Mouse (Mus musculus) cortical plate, adult 2 months (tissue): ENCODE results near the gene Msrb3.

ENCODE experiments used
- CTCF ChIP-seq: fragments of 200-500 bp; IDR thresholded peaks from 2 replicates; pipeline ENCODE4 v1.5.1; 2011; ENCODE audit warnings: mild to moderate bottlenecking, control low read depth, low read length; ENCODE audit not compliant: insufficient read depth; ENCODE audit errors: extremely low read depth
- POLR2A ChIP-seq: fragments of 200-500 bp; IDR thresholded peaks from 2 replicates; pipeline ENCODE4 v1.6.1; 2011; ENCODE audit warnings: mild to moderate bottlenecking, low read length, control low read depth; ENCODE audit not compliant: insufficient read depth; ENCODE audit errors: extremely low read depth

DNA sequence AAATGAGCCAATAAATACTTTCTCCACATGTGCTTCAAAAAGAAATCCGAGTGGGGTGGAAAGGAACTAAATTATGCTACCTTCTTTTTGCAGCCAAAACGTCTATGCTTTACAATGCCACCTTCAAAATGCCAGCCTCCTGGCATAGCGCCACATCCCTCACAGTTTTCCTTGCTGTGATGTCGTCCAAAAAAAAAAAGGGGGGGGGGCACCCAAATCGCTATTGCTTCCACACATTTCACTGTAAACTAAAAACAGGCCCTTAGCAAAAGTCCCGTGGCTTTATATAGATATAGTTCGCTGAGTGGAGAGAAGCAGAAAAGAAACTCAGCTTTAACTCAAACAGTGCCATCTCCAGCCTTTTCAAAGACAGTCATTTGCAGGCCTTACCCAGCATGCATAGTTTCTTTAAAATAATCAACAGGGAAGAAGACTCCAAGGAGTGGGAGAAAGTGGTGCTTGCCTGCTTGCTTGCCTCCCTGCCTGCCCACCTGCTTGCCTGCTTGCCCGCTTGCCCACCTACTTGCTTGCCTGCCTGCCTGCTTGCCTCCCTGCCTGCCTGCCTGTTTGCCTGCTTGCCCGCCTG lies 47.6 kb downstream of the Msrb3 start:
- TF ChIP-seq CTCF, result no peak
- no peak for TF ChIP-seq POLR2A
